Mouse (Mus musculus) embryonic fibroblast, embryonic 13.5 days (primary cell): Measurements from ENCODE around the gene Ntrk2.

Experiments
- CTCF ChIP-seq: IDR thresholded peaks from 2 replicates; pipeline ENCODE4 v1.5.1; 2011; ENCODE audit warnings: mild to moderate bottlenecking, control low read depth, low read length, moderate library complexity, borderline replicate concordance; ENCODE audit not compliant: insufficient read depth
- POLR2A ChIP-seq: IDR thresholded peaks from 2 replicates; pipeline ENCODE4 v1.6.1; 2011; ENCODE audit warnings: low read depth, mild to moderate bottlenecking, control low read depth, low read length, moderate library complexity

DNA sequence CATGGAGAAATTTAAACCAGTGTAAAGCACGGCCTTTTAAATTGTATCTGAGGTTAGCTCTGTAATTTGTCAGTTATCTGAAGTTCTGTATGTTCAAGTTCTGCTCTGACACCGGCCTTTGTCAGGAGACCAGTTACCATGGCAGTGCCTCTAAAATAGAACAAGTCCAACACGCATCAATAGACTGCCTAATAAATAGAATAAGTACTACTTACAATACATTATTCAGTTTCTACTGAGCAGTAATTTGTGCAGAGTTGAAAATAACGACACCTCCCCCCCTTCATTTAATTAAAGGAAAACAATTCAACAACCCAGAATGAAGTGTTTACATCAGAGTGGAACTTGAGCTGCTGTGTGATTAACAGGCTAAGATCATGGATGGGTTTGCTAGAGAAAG lies 341.6 kb downstream of the Ntrk2 start:
- no peak for TF ChIP-seq CTCF
- TF ChIP-seq POLR2A = no peak
